Mouse (Mus musculus) adrenal gland, adult 2 months (tissue): Measurements from ENCODE around the gene Atp5h. TPM values are rescaled to one million over a fixed set of nuclear protein-coding genes. Genes with fewer than 3 reads are reported as not detected.

ENCODE experiments used
- DNase-seq: peaks from one replicate; pipeline ENCODE4 v3.0.0; 2021
- polyA plus RNA-seq: library from polyadenylated mRNA; depleted of rRNA; stranded (reverse); fragments of >200 nt; gene quantifications from 2 replicates; pipeline ENCODE4 v1.2.3, GENCODE M21; 2012
- total RNA-seq, 2 experiments: library from RNA; stranded (reverse); gene quantifications; 2 replicates each; pipeline ENCODE4 v1.2.3; 2021

The Atp5h gene
- total and polyA plus RNA-seq, 3 experiments: 14.2 to 761 (median 734) TPM

GRCm38 (mm10) chr11:115437571-115438122 lies 17.9 kb upstream of the Atp5h start:
- peak; percentile 35 for DNase-seq

- no peak for DNase-seq
Observed at GRCm38 (mm10) chr11:115435596-115436337, 16.0 kb upstream of the Atp5h start.

DNA sequence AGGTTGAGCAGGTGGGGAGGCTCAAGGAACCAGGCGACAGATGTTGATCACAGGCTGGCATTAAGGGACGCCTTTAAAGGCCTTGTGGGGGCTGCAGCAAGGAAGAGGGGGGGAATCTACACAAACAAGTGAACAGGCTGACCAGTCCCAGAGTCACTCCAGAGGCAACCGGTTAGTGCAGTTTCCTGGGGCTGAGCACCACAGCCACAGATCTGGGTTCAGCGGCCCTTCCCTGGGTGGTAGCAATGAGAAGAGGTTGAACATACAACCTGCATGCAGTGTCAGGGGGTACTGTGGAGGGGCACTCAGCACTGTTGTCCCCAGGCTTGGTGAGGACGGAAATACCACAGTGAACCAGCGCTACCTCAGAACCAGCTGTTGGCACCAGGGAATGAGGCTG lies 13.6 kb upstream of the Atp5h start:
- DNase-seq: no peak

- DNase-seq: no peak
Observed at GRCm38 (mm10) chr11:115432814-115433213, 13.1 kb upstream of the Atp5h start.

GRCm38 (mm10) chr11:115430561-115430960 lies 10.8 kb upstream of the Atp5h start:
- DNase-seq: no peak

GRCm38 (mm10) chr11:115429307-115429706 lies 9.5 kb upstream of the Atp5h start:
- DNase-seq: no peak

DNA sequence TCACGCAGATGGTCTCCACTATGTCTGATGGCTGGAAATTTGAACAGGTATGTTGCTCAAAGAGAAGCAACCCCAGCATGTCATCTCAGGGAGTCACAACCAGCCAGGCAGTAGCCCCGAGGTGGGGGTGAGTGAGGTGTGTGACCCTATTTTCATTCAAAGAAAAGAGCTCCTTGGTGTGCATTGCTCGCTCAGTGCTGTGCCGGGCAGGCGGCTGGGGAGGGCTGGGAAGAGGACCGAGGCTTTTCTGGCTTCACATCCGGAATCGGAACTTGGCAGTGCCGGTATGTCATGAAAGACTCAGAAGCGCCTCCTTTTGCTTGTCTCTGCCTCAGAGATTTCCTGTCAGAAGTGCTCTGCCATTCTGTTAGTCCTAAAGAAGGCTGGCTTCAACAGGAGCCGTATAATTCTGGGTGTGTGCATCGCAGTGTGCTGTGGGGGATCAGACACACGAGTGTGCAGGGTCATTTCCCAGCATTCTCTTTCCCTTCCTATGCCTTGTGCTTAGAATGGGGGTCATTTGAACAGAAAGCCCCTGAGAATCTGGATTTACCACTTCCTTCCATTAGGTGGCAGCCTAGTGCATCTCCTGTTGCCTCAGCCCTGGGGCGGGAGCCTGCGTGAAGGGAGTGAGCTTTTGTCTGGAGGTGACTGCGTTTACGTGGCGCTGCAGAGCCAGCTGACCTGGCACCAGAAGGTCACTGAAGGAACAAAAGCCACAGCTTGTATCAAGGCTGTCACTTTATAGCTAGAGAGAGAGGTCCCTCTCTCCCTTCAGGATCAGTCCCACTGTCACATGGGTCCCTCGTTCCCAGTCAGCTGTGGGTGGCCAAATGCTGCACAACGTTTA lies 7.9 kb upstream of the Atp5h start:
- peak; percentile 81 for DNase-seq

- DNase-seq: no peak
Observed at GRCm38 (mm10) chr11:115425671-115426070, 5.9 kb upstream of the Atp5h start.

DNA sequence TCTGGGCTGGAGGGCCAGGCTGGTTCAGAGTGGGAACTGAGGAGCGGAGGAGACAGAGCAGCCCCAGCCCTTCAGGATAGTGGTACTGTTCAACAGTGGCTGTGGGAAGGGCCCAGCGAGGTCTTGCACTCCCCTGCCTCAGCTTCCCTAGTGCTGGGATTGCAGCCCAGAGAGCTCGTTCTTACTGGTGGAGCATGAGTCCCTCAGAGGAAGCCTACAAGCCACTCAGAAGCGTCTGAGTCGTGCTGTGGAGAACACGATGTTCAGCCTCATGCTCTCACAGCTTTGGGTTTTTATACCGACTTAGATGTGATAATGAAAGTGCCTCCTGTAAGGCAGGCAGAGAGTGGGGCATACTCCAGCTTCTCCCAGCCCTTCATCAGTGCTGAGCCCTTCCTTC lies 4.9 kb upstream of the Atp5h start:
- no peak for DNase-seq

DNA sequence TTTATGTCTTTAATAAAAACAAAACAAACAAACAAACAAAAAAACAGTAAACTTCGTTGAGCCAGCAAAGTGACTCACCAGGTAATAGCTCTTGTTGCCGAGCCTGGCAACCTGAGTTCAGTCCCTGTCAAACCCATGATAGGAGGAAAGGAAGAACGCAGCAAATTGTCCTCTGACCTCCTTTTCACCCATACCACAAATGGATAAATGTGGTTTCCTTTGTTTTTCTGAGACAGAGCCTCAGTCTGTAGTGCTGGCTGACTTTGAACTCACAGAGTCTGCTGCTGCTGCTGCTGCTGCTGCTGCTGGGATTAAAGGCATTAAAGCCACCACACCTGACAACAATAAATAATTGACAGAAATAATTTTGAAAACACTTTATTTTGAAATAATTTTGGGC lies 3.3 kb upstream of the Atp5h start:
- no peak for DNase-seq

DNA sequence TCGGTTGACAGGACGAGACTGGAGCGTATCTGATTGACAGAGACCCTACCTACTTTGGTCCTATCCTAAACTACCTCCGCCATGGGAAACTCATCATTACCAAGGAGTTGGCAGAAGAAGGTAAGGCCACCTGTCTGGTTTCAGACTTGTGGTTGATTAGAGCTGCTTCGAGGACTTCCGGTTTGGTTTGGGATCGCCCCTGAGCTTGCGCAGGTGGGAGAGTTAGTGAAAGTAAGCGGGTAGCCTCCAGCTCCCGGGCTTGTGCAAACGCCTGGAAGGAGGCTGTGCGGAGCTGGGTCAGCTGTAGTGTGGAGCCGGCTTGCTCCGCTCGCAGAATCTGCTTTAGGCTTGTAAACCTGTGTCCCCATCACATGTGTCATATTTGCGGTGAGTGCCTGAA lies 2.2 kb upstream of the Atp5h start:
- DNase-seq: no peak

GRCm38 (mm10) chr11:115421328-115421727 lies 1.6 kb upstream of the Atp5h start:
- DNase-seq: peak; percentile 47

DNA sequence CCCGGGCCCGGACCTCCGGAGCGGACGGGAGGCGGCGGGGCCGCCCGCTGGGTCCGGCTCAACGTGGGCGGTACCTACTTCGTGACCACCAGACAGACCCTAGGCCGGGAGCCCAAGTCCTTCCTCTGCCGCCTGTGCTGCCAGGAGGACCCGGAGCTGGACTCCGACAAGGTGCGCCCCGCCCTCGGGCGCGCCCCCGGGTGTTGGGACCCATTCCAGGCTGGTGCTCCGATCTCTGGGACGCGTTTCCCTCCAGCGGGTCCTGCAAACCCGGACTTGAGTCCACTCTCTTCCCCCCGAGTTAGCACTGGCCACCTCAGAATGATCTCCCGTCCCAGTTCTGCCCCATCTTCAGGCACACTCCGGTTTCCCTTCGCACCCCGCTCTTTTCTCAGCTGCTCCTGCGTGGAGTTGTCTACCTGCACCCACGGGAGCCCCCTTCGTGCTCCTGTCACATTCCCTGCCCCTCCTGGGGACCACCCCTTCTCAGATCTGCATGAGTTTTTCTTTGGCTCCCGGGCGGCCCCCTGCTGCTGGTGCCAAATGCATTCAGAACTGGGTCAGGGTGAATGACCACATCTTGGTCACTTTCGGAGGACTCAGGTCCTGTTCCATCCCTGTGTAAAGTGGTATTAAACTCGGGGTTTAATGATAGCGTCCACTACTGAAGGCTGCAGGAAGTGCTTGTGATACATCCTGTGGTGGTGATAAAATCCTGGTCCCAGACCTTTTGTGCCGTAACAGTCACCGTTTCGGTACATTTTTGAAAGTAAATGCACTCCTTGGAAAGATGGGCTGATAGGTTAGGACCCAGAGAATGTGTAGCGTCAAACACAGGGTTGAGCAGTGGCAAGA lies 801 bp upstream of the Atp5h start:
- DNase-seq: peak; percentile 78

- no peak for DNase-seq
Observed at GRCm38 (mm10) chr11:115409556-115409955, 10.2 kb downstream of the Atp5h start.

DNA sequence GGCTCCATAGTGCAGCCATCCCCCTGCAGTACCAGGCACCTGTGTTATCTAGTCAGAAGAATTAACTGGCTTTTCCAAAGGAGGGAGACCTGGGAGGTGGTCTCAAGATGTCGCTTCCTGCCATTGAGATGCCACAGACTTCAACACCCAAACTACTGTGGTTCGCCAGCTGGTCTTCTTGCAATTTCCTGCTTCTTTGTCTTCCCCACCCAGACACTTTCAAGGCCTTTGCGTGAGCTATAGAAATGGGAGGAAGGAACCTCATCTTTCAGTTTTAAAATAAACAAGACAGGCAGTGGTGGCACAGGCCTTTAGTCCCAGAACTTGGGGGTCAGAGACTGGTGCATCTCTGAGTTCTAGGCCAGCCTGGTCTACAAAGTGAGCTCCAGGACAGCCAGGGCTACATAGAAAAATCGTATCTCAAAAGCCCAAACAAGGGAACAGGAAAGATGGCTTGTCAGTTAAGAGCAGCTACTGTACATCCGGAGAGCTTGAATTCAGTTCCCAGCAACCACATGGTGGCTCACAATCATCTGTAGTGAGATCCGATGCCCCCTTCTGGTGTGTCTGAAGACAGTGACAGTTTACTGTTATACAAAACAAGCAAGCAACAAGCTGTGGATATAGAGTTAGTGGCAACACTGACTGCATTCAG lies 11.4 kb downstream of the Atp5h start:
- no peak for DNase-seq

GRCm38 (mm10) chr11:115406858-115407401 lies 12.8 kb downstream of the Atp5h start:
- no peak for DNase-seq

- no peak for DNase-seq
Observed at GRCm38 (mm10) chr11:115405723-115406122, 14.0 kb downstream of the Atp5h start.

DNA sequence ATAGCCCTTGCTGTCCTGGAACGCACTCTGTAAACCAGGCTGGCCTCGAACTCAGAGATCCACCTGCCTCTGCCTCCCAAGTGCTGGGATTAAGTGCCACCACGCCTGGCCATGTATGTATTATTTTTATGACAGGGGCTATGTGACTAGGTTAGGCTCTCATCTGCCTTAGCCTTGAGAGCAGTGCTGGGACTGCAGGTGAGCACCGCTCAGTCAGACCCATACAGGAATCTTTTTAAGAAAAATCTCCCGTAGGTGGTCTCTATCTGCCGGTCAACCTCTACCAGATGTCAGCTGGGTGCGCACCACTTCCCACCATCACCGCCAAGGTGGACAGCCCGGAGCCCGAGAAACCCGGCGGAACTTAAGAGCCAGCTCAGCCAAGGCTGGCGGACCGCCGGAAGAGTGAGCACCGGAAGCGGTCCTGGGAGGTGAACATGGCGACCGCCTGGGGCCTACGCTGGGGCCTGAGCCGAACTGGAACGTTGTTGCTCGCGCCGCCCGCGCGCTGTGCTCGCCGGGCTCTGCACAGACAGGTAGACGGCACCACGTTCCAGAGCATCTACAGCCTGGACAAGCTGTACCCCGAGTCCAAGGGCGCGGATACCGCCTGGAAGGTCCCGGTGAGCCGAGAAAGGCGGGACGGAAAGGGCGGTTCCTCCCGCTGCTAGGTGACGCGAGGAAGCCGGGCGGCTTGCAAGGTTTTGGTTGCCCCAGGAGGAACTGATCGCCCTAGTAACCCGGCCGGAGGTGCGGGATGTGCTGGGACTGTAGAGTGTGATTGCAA lies 16.2 kb downstream of the Atp5h start, which contains the start of gene Mrpl58:
Gene Mrpl58, plus strand, starts transcription at position 415 of the 787 bp plus-strand sequence.
- DNase-seq: peak; percentile 92

DNA sequence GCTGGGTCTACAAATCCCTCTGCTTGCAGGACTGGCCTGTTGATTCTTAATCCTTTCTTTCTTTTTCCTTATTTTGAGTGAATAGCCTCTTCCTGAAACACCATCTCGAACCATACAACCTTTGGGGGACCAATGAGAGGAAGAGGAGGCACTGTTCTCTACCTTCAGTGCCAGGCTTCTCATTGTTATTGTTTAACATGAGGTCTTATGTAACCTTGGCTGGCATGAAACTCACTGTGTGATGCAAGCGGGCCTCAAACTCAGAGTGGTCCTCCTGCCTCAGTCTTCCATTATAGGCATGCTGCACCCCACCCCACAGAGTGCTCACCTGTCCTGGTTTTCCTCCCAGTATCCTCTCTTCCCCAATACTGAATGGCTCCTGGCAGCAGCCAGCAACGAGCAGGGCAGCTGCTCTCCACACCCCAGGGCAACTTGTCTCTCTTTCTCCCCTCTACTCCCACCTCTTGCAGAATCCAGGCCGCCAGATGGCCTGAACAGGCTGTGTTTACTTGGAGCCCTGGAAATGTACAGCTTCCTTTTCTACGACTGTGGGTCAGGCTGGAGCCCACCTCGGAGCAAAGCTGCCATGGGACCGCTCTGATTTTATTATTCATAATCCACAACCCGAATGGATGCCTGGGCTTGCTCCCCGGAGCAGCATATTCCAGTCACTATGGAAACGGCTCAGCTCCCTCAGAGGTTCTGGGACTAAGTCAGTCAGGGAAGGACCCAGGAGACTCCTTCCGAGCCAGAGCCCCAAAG lies 19.0 kb downstream of the Atp5h start:
- DNase-seq: no peak
